Mouse (Mus musculus) B cell, adult 2 months (primary cell): ENCODE measurements around the gene Thap7.

Experiments
- DNase-seq, 2 experiments: peaks; one replicate each; pipeline ENCODE4 v3.0.0; 2022

The Thap7 gene

DNA sequence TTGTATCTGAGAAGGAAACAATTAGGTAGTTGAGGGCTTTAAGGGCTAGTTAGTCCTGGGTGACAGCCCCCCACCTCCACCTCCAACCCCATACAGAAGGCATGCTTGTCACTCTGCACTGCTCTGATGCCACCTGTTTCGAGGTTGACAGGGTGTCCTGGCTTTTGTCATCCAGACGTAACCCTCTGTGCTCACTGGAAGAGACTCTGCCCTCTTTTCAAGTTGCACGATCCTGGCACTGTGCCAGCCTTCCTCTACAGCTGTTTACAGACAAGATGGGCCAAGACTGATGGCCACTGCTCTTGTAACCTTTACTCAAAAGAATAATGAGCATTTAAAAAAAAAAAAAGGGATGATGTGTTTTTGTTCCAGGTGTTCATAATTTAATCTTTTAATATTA, 44.4 kb downstream of the Thap7 start:
- DNase-seq: no peak

DNA sequence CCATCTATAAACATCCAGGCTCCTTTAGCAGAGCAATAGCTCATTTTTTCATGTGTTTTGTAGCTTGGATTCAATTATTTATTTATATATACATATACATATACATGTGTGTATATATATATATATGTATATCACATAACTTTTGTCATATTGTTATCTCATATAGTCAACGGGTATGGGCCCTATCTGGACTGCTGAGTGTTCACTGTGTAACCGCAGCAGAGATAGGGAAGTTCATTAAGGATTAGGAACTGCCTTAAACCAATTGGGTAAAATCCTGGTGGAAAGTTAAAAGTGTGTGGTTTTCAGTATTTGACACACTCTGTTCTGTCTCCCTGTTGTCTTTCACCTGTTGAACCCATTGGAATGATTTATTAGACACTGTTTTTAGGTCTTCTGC, 49.5 kb downstream of the Thap7 start:
- no peak for DNase-seq

DNA sequence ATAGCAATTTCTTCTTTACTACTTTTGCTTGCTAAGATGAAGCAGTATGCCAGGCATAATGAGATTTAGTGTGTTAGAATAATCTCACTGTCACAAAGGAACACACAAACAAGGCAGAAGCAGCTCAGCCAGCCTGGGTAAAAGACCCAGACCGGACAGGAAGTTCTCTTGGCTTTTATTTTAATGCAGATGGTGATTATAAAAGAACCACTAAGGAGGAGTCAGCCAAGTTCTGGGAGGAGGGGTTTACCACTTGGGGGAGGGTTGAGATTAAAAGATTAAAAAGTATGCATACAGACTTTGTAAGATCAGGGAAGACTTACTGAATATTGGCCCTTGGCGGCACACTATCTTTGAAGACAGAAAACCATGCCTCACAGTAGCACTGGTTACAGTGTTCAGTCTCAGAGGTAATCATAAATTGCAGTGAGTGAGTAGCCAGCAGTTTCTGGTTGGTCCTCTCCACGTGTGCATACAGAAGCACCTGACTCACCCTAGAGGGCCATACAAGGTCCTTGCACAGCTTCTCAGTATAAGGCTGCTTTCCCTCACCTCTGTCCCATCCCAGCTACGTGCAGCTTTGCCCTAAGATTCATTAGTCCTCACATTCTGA, 52.5 kb downstream of the Thap7 start:
- DNase-seq: no peak
